Mouse (Mus musculus): Measurements from ENCODE around the gene Znrd1as. TPM values are rescaled to one million over a fixed set of nuclear protein-coding genes. Genes with fewer than 3 reads are reported as not detected.

Gene Znrd1as
- polyA plus RNA-seq, 1 experiment: 7.8 TPM

DNA sequence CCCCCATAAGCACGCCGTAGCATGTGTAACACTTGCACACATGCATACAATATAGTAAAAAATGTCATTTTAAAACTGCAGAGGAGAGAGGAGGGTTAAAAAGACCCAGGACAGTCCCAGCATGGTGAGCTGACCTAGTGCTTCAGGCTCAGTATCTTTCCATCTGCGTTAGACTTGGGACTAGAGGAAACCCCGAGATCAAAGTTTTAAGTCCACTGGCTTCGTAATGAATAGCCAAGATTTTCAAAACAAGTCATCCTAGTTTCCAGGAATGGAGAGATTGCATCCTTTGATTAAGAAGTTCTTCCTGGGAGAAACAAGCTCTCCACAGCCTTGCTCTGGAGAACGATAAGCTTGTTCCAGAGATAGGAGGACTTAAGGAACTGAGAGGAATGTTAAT, 49.8 kb downstream of the Znrd1as start:
- Histone ChIP-seq H3K27ac (ENCODE audit: control insufficient read depth, insufficient read depth, low read depth, low read length, poor library complexity) (no peak overlapping the region), H3K4me3 (replicated peaks; ENCODE audit: control insufficient read depth, low read depth, low read length) (no peak overlapping the region), H3K4me1 (ENCODE audit: control insufficient read depth, insufficient read depth, low read length) (no peaks in the 10 kb centered on the region; the same call in 1 of the 2 replicates)
- WGBS: 90% methylated on average over 6 of the region's 6 CpGs
- TF ChIP-seq CTCF (IDR thresholded peaks at IDR 0.05; ENCODE audit: control insufficient read depth, insufficient read depth, low read length) (no peak), POLR2A (IDR thresholded peaks at IDR 0.05; ENCODE audit: borderline replicate concordance, control insufficient read depth, low read depth, low read length) (no peak)

DNA sequence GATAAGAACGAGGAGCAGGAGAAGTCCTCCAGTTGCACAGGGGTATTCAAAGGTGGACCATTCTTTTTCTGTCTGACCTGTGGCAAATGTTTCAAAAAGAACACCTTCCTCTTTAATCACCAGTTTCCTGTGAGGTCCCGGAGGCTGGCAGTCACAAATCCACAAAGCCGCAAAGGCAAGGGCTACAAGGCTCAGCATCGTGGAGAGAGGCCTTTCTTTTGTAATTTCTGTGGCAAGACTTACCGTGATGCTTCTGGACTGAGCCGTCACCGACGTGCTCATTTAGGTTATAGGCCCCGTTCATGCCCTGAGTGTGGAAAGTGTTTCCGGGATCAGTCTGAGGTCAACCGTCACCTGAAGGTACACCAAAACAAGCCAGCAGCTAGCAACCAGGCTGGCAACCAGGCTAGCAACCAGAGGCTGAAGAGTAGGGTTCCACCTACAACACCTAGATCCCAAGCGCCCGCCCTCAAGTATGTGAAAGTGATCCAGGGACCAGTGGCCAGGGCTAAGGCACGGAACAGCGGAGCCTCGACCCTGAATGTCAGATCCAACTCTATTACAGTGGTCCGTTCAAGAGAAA, 51.2 kb downstream of the Znrd1as start:
- H3K4me1 ChIP-seq (ENCODE audit: control insufficient read depth, insufficient read depth, low read length): no peaks in the 10 kb centered on the region; the same call in 1 of the 2 replicates
- H3K4me3 ChIP-seq (replicated peaks; ENCODE audit: control insufficient read depth, low read depth, low read length): no peak overlapping the region
- H3K27ac ChIP-seq (ENCODE audit: control insufficient read depth, insufficient read depth, low read depth, low read length, poor library complexity): no peak overlapping the region
- 34% methylated on average over 17 of the region's 17 CpGs for whole genome bisulfite sequencing
- TF ChIP-seq CTCF (IDR thresholded peaks at IDR 0.05; ENCODE audit: control insufficient read depth, insufficient read depth, low read length): no peak
- TF ChIP-seq POLR2A (IDR thresholded peaks at IDR 0.05; ENCODE audit: borderline replicate concordance, control insufficient read depth, low read depth, low read length): no peak

DNA sequence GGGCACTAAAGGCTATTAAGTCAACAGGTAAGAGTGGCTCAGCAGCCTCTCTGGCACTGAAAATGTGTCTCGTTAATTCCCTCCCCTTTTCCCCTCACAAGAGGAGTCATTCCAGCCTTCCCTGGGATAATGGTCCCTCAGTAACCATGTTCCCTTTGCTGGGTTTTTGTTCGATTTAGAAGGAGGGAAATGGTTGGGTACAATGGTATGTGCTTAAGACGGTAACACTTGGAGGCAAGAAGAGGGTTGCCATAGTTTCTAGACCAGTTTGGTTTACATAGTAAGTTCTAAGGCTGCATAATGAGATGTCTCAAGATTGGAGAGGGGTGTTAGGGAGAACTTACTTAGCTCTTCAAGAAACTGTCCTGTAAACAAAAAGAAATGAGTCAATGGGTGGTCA, 53.3 kb downstream of the Znrd1as start:
- 82% methylated on average over 3 of the region's 3 CpGs for WGBS
- TF ChIP-seq CTCF (IDR thresholded peaks at IDR 0.05; ENCODE audit: control insufficient read depth, insufficient read depth, low read length) (no peak), POLR2A (IDR thresholded peaks at IDR 0.05; ENCODE audit: borderline replicate concordance, control insufficient read depth, low read depth, low read length) (no peak)
- Histone ChIP-seq H3K27ac (ENCODE audit: control insufficient read depth, insufficient read depth, low read depth, low read length, poor library complexity) (no peak overlapping the region), H3K4me1 (ENCODE audit: control insufficient read depth, insufficient read depth, low read length) (no peaks in the 10 kb centered on the region; the same call in 1 of the 2 replicates), H3K4me3 (replicated peaks; ENCODE audit: control insufficient read depth, low read depth, low read length) (no peak overlapping the region)

DNA sequence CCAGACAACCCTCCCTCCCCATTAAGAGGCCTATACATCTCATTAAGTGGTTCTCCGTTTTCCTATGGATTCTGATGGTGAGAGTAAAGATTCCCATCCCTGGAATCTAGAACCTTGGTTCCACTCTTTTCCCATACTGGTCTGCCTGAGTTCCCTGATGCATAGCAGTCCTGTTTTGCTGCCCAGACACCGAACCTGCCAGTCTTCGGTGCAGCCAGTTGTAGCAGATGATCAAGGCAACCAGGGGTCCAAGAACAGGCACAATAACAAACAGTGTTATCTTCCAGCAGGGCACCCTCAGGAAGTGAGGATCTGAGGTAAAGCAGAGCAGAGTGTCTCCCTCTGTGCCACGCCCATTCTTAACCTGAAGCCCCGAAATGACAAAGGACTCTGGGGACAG, 53.7 kb downstream of the Znrd1as start:
- TF ChIP-seq CTCF (IDR thresholded peaks at IDR 0.05; ENCODE audit: control insufficient read depth, insufficient read depth, low read length) (no peak), POLR2A (IDR thresholded peaks at IDR 0.05; ENCODE audit: borderline replicate concordance, control insufficient read depth, low read depth, low read length) (no peak)
- 82% methylated on average over 5 of the region's 5 CpGs for WGBS
- Histone ChIP-seq H3K4me1 (ENCODE audit: control insufficient read depth, insufficient read depth, low read length) (no peaks in the 10 kb centered on the region; the same call in 1 of the 2 replicates), H3K4me3 (replicated peaks; ENCODE audit: control insufficient read depth, low read depth, low read length) (no peak overlapping the region), H3K27ac (ENCODE audit: control insufficient read depth, insufficient read depth, low read depth, low read length, poor library complexity) (no peak overlapping the region)

Other genes starting within 250 kb of the Znrd1as start
- gene H2-M10.5, start 185.7 kb upstream of the Znrd1as start, polyA plus RNA-seq (2011; ENCODE audit: insufficient read depth, insufficient read length, low replicate concordance, missing spikeins): not detected in 2 replicates
- gene H2-M10.6, start 146.4 kb upstream of the Znrd1as start, polyA plus RNA-seq (2011; ENCODE audit: insufficient read depth, insufficient read length, low replicate concordance, missing spikeins): not detected in 2 replicates
- gene Trim26, start 121.5 kb upstream of the Znrd1as start, polyA plus RNA-seq (2011; ENCODE audit: insufficient read depth, insufficient read length, low replicate concordance, missing spikeins): 20.9 and 39.6 TPM in 2 replicates
- gene Trim15, start 91.4 kb upstream of the Znrd1as start, polyA plus RNA-seq (2011; ENCODE audit: insufficient read depth, insufficient read length, low replicate concordance, missing spikeins): 1.6 TPM in 1 of 2 replicates, not detected in the other
- gene Trim10, start 89.0 kb upstream of the Znrd1as start, polyA plus RNA-seq (2011; ENCODE audit: insufficient read depth, insufficient read length, low replicate concordance, missing spikeins): 108 and 159 TPM in 2 replicates
- gene Trim40, start 68.5 kb upstream of the Znrd1as start, polyA plus RNA-seq (2011; ENCODE audit: insufficient read depth, insufficient read length, low replicate concordance, missing spikeins): not detected in 2 replicates
- not detected in 2 replicates for gene Trim31, start 60.5 kb upstream of the Znrd1as start, polyA plus RNA-seq (2011; ENCODE audit: insufficient read depth, insufficient read length, low replicate concordance, missing spikeins)
- gene Rnf39, start 15.7 kb upstream of the Znrd1as start, polyA plus RNA-seq (2011; ENCODE audit: insufficient read depth, insufficient read length, low replicate concordance, missing spikeins): not detected in 2 replicates
- gene Ppp1r11, start 6.9 kb upstream of the Znrd1as start, polyA plus RNA-seq (2011; ENCODE audit: insufficient read depth, insufficient read length, low replicate concordance, missing spikeins): 21.2 and 37.5 TPM in 2 replicates
- gene Znrd1, start within 50 bp of the Znrd1as start, polyA plus RNA-seq (2011; ENCODE audit: insufficient read depth, insufficient read length, low replicate concordance, missing spikeins): 53.8 and 62.7 TPM in 2 replicates
- gene 2410137M14Rik, start 22.6 kb downstream of the Znrd1as start, polyA plus RNA-seq (2011; ENCODE audit: insufficient read depth, insufficient read length, low replicate concordance, missing spikeins): 1.8 TPM in 1 of 2 replicates, not detected in the other
- 5.6 and 15.2 TPM in 2 replicates for gene H2-M5, start 30.9 kb downstream of the Znrd1as start, polyA plus RNA-seq (2011; ENCODE audit: insufficient read depth, insufficient read length, low replicate concordance, missing spikeins)
- 1.3 and 19.0 TPM in 2 replicates for gene Zfp57, start 42.6 kb downstream of the Znrd1as start, polyA plus RNA-seq (2011; ENCODE audit: insufficient read depth, insufficient read length, low replicate concordance, missing spikeins)
- gene Mog, start 64.8 kb downstream of the Znrd1as start, polyA plus RNA-seq (2011; ENCODE audit: insufficient read depth, insufficient read length, low replicate concordance, missing spikeins): not detected in 2 replicates
- gene Gabbr1, start 87.4 kb downstream of the Znrd1as start, polyA plus RNA-seq (2011; ENCODE audit: insufficient read depth, insufficient read length, low replicate concordance, missing spikeins): 19.5 and 47.1 TPM in 2 replicates
- not detected in 2 replicates for gene Olfr90, start 129.9 kb downstream of the Znrd1as start, polyA plus RNA-seq (2011; ENCODE audit: insufficient read depth, insufficient read length, low replicate concordance, missing spikeins)
- gene Olfr91, start 139.7 kb downstream of the Znrd1as start, polyA plus RNA-seq (2011; ENCODE audit: insufficient read depth, insufficient read length, low replicate concordance, missing spikeins): not detected in 2 replicates
- gene Olfr92, start 161.5 kb downstream of the Znrd1as start, polyA plus RNA-seq (2011; ENCODE audit: insufficient read depth, insufficient read length, low replicate concordance, missing spikeins): not detected in 2 replicates
- gene Olfr93, start 202.9 kb downstream of the Znrd1as start, polyA plus RNA-seq (2011; ENCODE audit: insufficient read depth, insufficient read length, low replicate concordance, missing spikeins): not detected in 2 replicates
- 6.7 and 19.8 TPM in 2 replicates for gene Ubd, start 235.3 kb downstream of the Znrd1as start, polyA plus RNA-seq (2011; ENCODE audit: insufficient read depth, insufficient read length, low replicate concordance, missing spikeins)
- gene Olfr94, start 242.4 kb downstream of the Znrd1as start, polyA plus RNA-seq (2011; ENCODE audit: insufficient read depth, insufficient read length, low replicate concordance, missing spikeins): not detected in 2 replicates

Data from bone marrow, adult 2 months (tissue).